Mouse (Mus musculus) cerebellum, adult 2 months (tissue): ENCODE results near the gene Dnaja4.

Experiments used
- CTCF ChIP-seq: fragments of 200-500 bp; IDR thresholded peaks from 2 replicates; pipeline ENCODE4 v1.5.1; 2011; ENCODE audit warnings: low read depth, mild to moderate bottlenecking, control low read depth, low read length, moderate library complexity, borderline replicate concordance; ENCODE audit not compliant: insufficient read depth
- POLR2A ChIP-seq: fragments of 200-500 bp; IDR thresholded peaks from 2 replicates; pipeline ENCODE4 v1.6.1; 2011; ENCODE audit warnings: low read length, control low read depth, borderline replicate concordance; ENCODE audit not compliant: insufficient read depth

DNA sequence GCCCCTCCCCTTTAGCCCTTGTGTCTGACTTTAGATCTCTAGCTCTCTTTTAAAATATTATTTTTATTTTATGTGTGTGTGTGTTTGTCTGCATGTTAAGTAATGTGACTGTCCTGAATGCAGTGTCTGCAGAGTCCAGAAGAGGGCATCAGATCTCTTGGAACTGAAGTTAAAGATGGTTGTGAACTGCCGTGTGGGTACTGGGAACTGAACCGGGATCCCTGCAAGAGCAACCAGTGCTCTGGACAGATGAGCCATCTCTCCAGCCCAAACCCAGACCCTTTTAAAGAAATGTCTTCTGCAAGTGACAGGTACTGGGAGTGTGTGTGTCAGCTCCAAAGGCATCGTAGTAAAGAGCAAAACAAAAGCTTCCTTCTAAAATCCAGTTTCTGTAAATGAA, 32.6 kb upstream of the Dnaja4 start:
- no peak for TF ChIP-seq CTCF
- TF ChIP-seq POLR2A, result no peak
